Mouse (Mus musculus) olfactory bulb, adult 2 months (tissue): ENCODE data around the gene Gm43552. TPM values are rescaled to one million over a fixed set of nuclear protein-coding genes. Genes with fewer than 3 reads are reported as not detected.

Experiments
- H3K27ac ChIP-seq: fragments of 200-500 bp; 2 replicates; pipeline ENCODE4 v1.5.1; 2012; ENCODE audit warnings: low read depth, low read length; ENCODE audit not compliant: insufficient read depth
- H3K4me1 ChIP-seq: fragments of 200-500 bp; 2 replicates; pipeline ENCODE4 v1.6.1; 2012; ENCODE audit warnings: low read length; ENCODE audit not compliant: control insufficient read depth, insufficient read depth
- H3K4me3 ChIP-seq: fragments of 200-500 bp; 2 replicates; pipeline ENCODE4 v1.5.1; 2012; ENCODE audit warnings: mild to moderate bottlenecking, low read depth, low read length, moderate library complexity; ENCODE audit not compliant: insufficient read depth
- CTCF ChIP-seq: fragments of 200-500 bp; IDR thresholded peaks from 2 replicates; pipeline ENCODE4 v1.5.1; 2012; ENCODE audit warnings: low read depth, mild to moderate bottlenecking, low read length, moderate library complexity; ENCODE audit not compliant: insufficient read depth
- POLR2A ChIP-seq: fragments of 200-500 bp; IDR thresholded peaks from 2 replicates; pipeline ENCODE4 v1.6.1; 2012; ENCODE audit warnings: mild to moderate bottlenecking, low read depth, low read length, moderate library complexity; ENCODE audit not compliant: insufficient read depth
- WGBS: fragments of 180-500 bp; shearing (Covaris S2); methylation state at CpG from one replicate; pipeline ENCODE4 v1.1.7; 2018; 5-methylcytosine and 5-hydroxymethylcytosine counted together
- polyA plus RNA-seq: library from polyadenylated mRNA; stranded (reverse); fragments of >200 nt; gene quantifications from 2 replicates; pipeline ENCODE4 v1.2.4, GENCODE M21; 2012; ENCODE audit warnings: low replicate concordance; ENCODE audit not compliant: missing spikeins, insufficient read depth, insufficient read length

Gene Gm43552
- polyA plus RNA-seq, 1 experiment: not detected

GRCm38 (mm10) chr5:65505786-65506185 lies 13.2 kb upstream of the Gm43552 start:
- TF ChIP-seq POLR2A (no peak), CTCF (no peak)
- 20% methylated on average over 8 of the region's 8 CpGs for WGBS

GRCm38 (mm10) chr5:65501407-65501806 lies 8.8 kb upstream of the Gm43552 start:
- no peak overlapping the region for H3K27ac ChIP-seq
- H3K4me3 ChIP-seq: no peak overlapping the region
- WGBS: 95% methylated on average over 9 of the region's 9 CpGs
- TF ChIP-seq POLR2A (no peak), CTCF (no peak)
- no peaks in the 10 kb centered on the region for H3K4me1 ChIP-seq

More at GRCm38 (mm10) chr5:65505786-65506185, 13.2 kb upstream of the Gm43552 start:
- no peak overlapping the region for H3K4me3 ChIP-seq
- H3K27ac ChIP-seq: no peak overlapping the region
- H3K4me1 ChIP-seq: no peaks in the 10 kb centered on the region

DNA sequence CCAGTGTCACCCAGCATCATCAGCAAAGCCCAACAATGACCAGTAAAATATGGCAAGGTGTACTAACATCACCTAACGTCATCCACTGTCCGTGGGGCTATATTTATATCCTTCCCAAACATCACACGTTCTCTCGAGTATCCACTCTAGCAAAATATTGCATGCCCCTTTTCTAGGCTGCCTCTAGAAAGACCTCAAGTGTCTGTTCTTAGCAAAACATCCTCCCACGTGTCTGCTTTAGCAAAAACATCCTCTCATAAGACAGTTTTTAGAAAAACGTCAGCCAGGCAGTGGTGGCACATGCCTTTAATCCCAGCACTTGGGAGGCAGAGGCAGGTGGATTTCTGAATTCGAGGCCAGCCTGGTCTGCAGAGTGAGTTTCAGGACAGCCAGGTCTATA lies 7.6 kb upstream of the Gm43552 start:
- H3K4me1 ChIP-seq: no peaks in the 10 kb centered on the region
- 78% methylated on average over 7 of the region's 7 CpGs for WGBS
- TF ChIP-seq CTCF: no peak
- no peak for TF ChIP-seq POLR2A
- H3K4me3 ChIP-seq: no peak overlapping the region
- H3K27ac ChIP-seq: no peak overlapping the region

GRCm38 (mm10) chr5:65491767-65492715 lies 592 bp downstream of the Gm43552 start:
- under 1% methylated on average over 57 of the region's 57 CpGs for WGBS
- Histone ChIP-seq H3K4me3 (peak overlapping the region; percentile 98), H3K27ac (peak overlapping the region; percentile 92), H3K4me1 (peaks cover 6% of the 10 kb centered on the region)
- TF ChIP-seq POLR2A: no peak
- no peak for TF ChIP-seq CTCF

DNA sequence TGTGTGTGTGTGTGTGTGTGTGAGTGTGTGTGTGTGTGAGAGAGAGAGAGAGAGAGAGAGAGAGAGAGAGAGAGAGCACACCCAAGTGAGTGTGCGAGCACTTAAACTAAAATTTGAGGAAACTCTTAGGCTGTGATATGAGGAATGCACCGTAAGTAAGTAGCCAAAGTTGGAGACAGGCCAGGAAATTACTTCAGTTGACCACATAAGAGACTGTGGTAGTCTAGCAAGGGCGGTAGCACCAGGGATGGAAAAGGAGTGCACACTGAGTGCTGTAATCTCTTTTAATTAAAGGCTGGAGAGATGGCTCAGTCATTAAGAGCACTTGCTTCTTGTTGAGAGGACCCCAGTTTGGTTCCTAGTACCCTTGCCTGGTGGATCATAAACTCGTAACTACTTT lies 2.8 kb downstream of the Gm43552 start:
- no peak for TF ChIP-seq CTCF
- no peak for TF ChIP-seq POLR2A
- H3K4me1 ChIP-seq: peaks cover 9% of the 10 kb centered on the region
- no peak overlapping the region for H3K27ac ChIP-seq
- WGBS: 61% methylated on average over 4 of the region's 4 CpGs
- no peak overlapping the region for H3K4me3 ChIP-seq

GRCm38 (mm10) chr5:65488725-65489124 lies 3.9 kb downstream of the Gm43552 start:
- no peak overlapping the region for H3K27ac ChIP-seq
- peaks cover 9% of the 10 kb centered on the region for H3K4me1 ChIP-seq
- TF ChIP-seq POLR2A (no peak), CTCF (no peak)
- 85% methylated on average over 7 of the region's 7 CpGs for WGBS
- H3K4me3 ChIP-seq: no peak overlapping the region

DNA sequence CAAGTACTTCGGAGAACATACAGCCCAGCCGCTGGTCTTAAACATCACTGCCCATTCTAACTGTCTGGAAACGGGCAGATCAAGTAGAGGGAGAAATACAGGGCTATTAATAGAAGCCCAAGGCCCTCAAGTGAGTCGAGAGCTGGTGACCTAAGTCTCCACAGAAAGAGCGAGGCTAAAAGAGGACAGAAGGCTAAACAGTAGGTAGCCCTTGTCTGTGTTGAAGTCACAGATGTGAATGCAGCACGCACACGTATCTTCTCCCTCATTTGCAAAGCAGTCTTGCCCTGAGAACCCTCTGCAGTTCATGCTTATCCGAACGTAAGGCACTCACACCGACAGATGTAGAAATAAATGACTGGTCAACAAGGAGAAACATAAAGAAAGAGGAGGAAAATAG lies 5.3 kb downstream of the Gm43552 start:
- TF ChIP-seq POLR2A (no peak), CTCF (no peak)
- Histone ChIP-seq H3K4me3 (no peak overlapping the region), H3K27ac (0 out of 2 replicates have a peak overlapping the region, but pooled peaks have one; percentile 2), H3K4me1 (peaks cover 9% of the 10 kb centered on the region)
- WGBS: 72% methylated on average over 10 of the region's 10 CpGs

DNA sequence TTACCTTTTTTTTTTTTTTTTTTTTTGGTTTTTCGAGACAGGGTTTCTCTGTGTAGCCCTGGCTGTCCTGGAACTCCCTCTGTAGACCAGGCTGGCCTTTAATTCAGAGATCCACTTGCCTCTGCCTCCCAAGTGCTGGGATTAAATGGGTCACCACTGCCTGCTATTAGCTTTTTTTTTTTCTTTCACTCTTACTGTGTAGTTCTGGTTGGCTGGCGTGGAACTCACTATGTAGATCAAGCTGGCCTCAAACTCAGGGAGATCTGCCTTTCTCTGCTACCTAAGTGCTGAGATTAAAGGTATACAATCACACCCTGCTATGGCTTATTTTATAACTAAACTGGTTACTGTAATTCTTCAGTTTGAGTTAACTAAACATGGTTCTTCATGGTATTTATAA lies 6.1 kb downstream of the Gm43552 start:
- TF ChIP-seq POLR2A (no peak), CTCF (no peak)
- Histone ChIP-seq H3K4me3 (no peak overlapping the region), H3K4me1 (peaks cover 9% of the 10 kb centered on the region), H3K27ac (no peak overlapping the region)
- 77% methylated on average over 2 of the region's 2 CpGs for WGBS

GRCm38 (mm10) chr5:65482996-65483395 lies 9.6 kb downstream of the Gm43552 start:
- 92% methylated on average over 4 of the region's 4 CpGs for WGBS
- no peak overlapping the region for H3K4me3 ChIP-seq
- no peak for TF ChIP-seq POLR2A
- TF ChIP-seq CTCF: no peak
- H3K4me1 ChIP-seq: peaks cover 3% of the 10 kb centered on the region
- no peak overlapping the region for H3K27ac ChIP-seq

DNA sequence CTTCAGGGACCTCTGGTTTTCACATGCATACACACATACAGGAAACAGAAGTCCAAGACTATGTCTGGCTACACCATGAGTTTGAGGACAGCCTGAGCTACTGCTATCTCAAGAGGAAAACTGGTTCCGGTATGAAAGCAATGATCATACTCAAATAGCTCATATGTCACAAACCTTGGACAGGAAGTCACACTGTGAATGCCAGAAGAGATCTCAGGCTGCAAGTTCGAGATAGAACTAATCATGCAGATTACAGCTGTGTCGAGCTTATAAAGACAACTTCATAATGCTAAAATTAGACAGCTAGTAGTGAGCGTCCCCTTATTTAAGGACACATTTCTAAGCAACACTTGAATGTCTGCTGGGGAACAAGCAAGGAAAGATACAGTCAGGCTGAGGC lies 12.1 kb downstream of the Gm43552 start:
- H3K4me3 ChIP-seq: no peak overlapping the region

More for the DNA sequence above, 12.1 kb downstream of the Gm43552 start:
- no peak overlapping the region for H3K27ac ChIP-seq
- 42% methylated on average over 4 of the region's 4 CpGs for whole genome bisulfite sequencing
- TF ChIP-seq POLR2A: no peak
- TF ChIP-seq CTCF: no peak
- H3K4me1 ChIP-seq: no peaks in the 10 kb centered on the region
